Mouse (Mus musculus) stomach, postnatal 0 days (tissue): ENCODE data around the gene Dnah3.

Source experiments
- CTCF ChIP-seq: IDR thresholded peaks from 2 replicates; pipeline ENCODE4 v1.5.1; 2016; ENCODE audit warnings: antibody characterized with exemption, low read depth, mild to moderate bottlenecking, moderate library complexity
- EP300 ChIP-seq: optimal IDR thresholded peaks from 2 replicates; pipeline ENCODE3; 2016; ENCODE audit warnings: antibody characterized with exemption

- no peak for TF ChIP-seq CTCF
- TF ChIP-seq EP300, result no peak
Measured at GRCm38 (mm10) chr7:120126976-120127685, 32.1 kb upstream of the Dnah3 start.
